Mouse (Mus musculus) heart, embryonic 15.5 days (tissue): ENCODE measurements around the gene Robo2. TPM values are rescaled to one million over a fixed set of nuclear protein-coding genes. Genes with fewer than 3 reads are reported as not detected.

ENCODE experiments used
- ATAC-seq: fragments of 200-750 bp; cut with Nextera tagmentation; replicated peaks from 2 replicates; pipeline ENCODE4 v1.8.0; 2017; ENCODE audit warnings: low read depth, moderate TSS enrichment; ENCODE audit not compliant: insufficient number of reproducible peaks, insufficient read depth, low FRiP score
- H3K27ac ChIP-seq: fragments of 300-500 bp; sonication (generic); 2 replicates; pipeline ENCODE4 v1.5.1; 2015; ENCODE audit warnings: mild to moderate bottlenecking, inconsistent platforms
- H3K27me3 ChIP-seq: fragments of 300-500 bp; sonication (generic); 2 replicates; pipeline ENCODE4 v1.6.1; 2015; ENCODE audit warnings: inconsistent platforms
- H3K36me3 ChIP-seq: fragments of 300-500 bp; sonication (generic); 2 replicates; pipeline ENCODE4 v1.6.1; 2015; ENCODE audit warnings: mild to moderate bottlenecking, inconsistent platforms
- H3K4me1 ChIP-seq: fragments of 300-500 bp; sonication (generic); replicated peaks from 2 replicates; pipeline ENCODE4 v1.6.1; 2015; ENCODE audit warnings: inconsistent platforms
- H3K4me2 ChIP-seq: fragments of 300-500 bp; sonication (generic); 2 replicates; pipeline ENCODE4 v1.6.1; 2015; ENCODE audit warnings: inconsistent platforms, mild to moderate bottlenecking, moderate library complexity
- H3K4me3 ChIP-seq: fragments of 300-500 bp; sonication (generic); 2 replicates; pipeline ENCODE4 v1.5.1; 2015; ENCODE audit warnings: mild to moderate bottlenecking, inconsistent platforms
- H3K9ac ChIP-seq: fragments of 300-500 bp; sonication (generic); 2 replicates; pipeline ENCODE4 v1.6.1; 2015; ENCODE audit warnings: mild to moderate bottlenecking, inconsistent platforms
- H3K9me3 ChIP-seq: fragments of 300-500 bp; sonication (generic); replicated peaks from 2 replicates; pipeline ENCODE4 v1.6.1; 2016; ENCODE audit warnings: inconsistent platforms
- WGBS: fragments of 180-500 bp; shearing (Covaris S2); methylation state at CpG from one replicate; pipeline ENCODE4 v1.1.7; 2015; ENCODE audit warnings: mixed read lengths; 5-methylcytosine and 5-hydroxymethylcytosine counted together
- polyA plus RNA-seq: library from polyadenylated mRNA; unstranded; fragments of >200 nt; fragmentation: Nextera tagmentation; extraction: Ambion mirVana; gene quantifications from 2 replicates; pipeline ENCODE4 v1.2.1, GENCODE M21; 2015

Gene Robo2
- polyA plus RNA-seq, 1 experiment from 2014 or later = 7.1 TPM

- WGBS = 75% methylated on average over 1 of the region's 1 CpGs
- Histone ChIP-seq H3K9ac (no peak overlapping the region), H3K4me3 (no peak overlapping the region), H3K27me3 (no peaks in the 10 kb centered on the region), H3K4me2 (no peak overlapping the region), H3K27ac (no peak overlapping the region), H3K36me3 (no peaks in the 10 kb centered on the region), H3K4me1 (no peaks in the 10 kb centered on the region), H3K9me3 (no peaks in the 10 kb centered on the region)
- ATAC-seq = no peak
Observed at GRCm38 (mm10) chr16:74241534-74241933, 170.1 kb downstream of the Robo2 start.

- Histone ChIP-seq H3K4me1 (no peaks in the 10 kb centered on the region), H3K36me3 (no peaks in the 10 kb centered on the region), H3K27me3 (no peaks in the 10 kb centered on the region), H3K27ac (no peak overlapping the region), H3K4me2 (no peak overlapping the region), H3K4me3 (no peak overlapping the region), H3K9ac (no peak overlapping the region), H3K9me3 (no peaks in the 10 kb centered on the region)
- 83% methylated on average over 2 of the region's 2 CpGs for WGBS
- no peak for ATAC-seq
Observed at GRCm38 (mm10) chr16:74237411-74237930, 174.2 kb downstream of the Robo2 start.

GRCm38 (mm10) chr16:74234393-74235059 lies 177.1 kb downstream of the Robo2 start:
- no peaks in the 10 kb centered on the region for H3K4me1 ChIP-seq
- H3K27me3 ChIP-seq = no peaks in the 10 kb centered on the region
- H3K9ac ChIP-seq = no peak overlapping the region
- ATAC-seq = no peak
- H3K9me3 ChIP-seq = no peaks in the 10 kb centered on the region
- 76% methylated on average over 6 of the region's 6 CpGs for WGBS
- H3K4me3 ChIP-seq = no peak overlapping the region
- H3K4me2 ChIP-seq = no peak overlapping the region
- no peaks in the 10 kb centered on the region for H3K36me3 ChIP-seq
- no peak overlapping the region for H3K27ac ChIP-seq

DNA sequence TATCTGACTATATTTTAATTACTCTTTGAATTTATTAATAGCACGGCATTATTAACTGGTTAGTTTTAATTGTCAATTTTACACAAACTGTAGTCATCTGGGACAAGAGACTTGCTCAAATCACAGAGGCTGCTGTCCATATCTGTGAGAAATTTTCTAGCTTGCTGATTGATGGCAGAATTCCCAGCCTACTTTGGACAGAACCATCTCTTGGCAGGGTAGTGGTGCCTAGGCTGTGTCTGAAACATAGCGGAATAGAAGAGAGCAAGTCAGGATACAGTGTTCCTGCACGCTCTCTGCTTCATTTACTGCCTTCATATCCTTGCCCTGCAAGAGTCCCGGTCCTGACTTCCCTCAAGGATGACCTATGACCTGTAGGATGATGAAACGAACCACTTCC lies 178.0 kb downstream of the Robo2 start:
- Histone ChIP-seq H3K4me3 (no peak overlapping the region), H3K4me1 (no peaks in the 10 kb centered on the region), H3K27me3 (no peaks in the 10 kb centered on the region), H3K9me3 (no peaks in the 10 kb centered on the region), H3K27ac (no peak overlapping the region), H3K9ac (no peak overlapping the region), H3K4me2 (no peak overlapping the region), H3K36me3 (no peaks in the 10 kb centered on the region)
- WGBS = 73% methylated on average over 5 of the region's 5 CpGs
- ATAC-seq = no peak

DNA sequence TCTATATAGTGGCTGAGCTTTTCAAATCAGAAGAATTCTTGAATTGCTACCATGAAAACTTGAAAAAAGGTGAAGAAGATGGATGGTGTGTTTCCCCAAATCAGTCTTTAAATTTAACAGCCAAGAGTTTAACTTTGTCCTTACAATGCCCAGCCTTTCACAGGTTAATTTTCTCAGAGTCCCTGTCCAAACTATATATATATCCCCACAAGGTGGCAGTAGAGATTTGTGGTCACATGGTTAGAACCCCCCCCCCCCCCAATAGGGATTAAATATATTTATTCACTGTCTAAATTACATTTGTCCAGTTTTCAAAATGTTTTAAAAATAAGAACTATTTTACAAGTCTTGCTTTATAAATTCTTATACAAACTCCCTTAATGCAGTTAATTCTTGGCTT lies 184.3 kb downstream of the Robo2 start:
- H3K27ac ChIP-seq = no peak overlapping the region
- no peaks in the 10 kb centered on the region for H3K9me3 ChIP-seq
- no peaks in the 10 kb centered on the region for H3K27me3 ChIP-seq
- no peak overlapping the region for H3K4me3 ChIP-seq
- no peak overlapping the region for H3K4me2 ChIP-seq
- H3K9ac ChIP-seq = no peak overlapping the region
- ATAC-seq = no peak
- no peaks in the 10 kb centered on the region for H3K36me3 ChIP-seq
- H3K4me1 ChIP-seq = no peaks in the 10 kb centered on the region

DNA sequence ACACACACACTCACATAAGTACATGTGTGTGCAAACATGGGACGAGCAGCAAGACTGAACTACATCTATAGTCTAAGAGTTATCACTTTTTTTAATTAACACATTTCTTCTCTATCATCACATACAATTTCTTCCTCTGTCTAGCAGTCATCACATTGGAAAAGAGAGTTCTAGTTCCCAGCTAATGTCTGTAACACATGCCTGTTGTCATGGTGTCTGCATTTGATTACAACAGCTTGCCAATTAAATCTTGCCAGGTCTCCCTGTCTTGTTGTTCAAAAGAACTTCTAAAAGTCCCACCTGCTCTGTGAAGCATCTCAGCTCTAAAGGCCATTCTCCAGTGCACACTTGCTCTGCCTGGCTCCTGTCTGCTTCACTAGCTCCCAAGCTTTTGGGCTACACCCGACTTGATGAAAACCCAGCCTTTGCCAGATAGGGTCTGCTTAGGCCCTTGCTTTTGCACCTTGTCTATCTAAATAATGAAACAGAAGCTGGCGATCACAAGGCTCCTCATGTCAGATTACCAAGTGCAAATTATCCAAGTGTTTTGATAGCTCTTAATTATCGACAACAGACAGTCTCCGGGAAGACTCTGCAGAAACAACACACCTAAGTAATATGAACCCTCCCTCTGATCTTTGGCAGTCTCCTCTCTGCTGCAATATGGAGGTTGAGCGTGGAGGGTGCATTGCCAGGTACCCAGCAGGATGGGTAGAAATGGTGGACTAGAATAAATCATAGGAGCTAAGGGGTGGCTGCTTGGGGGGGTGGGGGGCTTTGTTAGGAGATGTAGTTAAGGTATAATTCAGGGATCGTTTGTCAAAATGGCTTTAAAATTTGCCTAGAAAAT lies 186.0 kb downstream of the Robo2 start:
- no peaks in the 10 kb centered on the region for H3K27me3 ChIP-seq
- H3K4me3 ChIP-seq = no peak overlapping the region
- H3K4me1 ChIP-seq = no peaks in the 10 kb centered on the region
- no peak overlapping the region for H3K27ac ChIP-seq
- H3K4me2 ChIP-seq = no peak overlapping the region
- no peaks in the 10 kb centered on the region for H3K9me3 ChIP-seq
- ATAC-seq = no peak
- WGBS = 65% methylated on average over 7 of the region's 7 CpGs
- H3K9ac ChIP-seq = no peak overlapping the region
- H3K36me3 ChIP-seq = no peaks in the 10 kb centered on the region

- H3K4me3 ChIP-seq = no peak overlapping the region
- H3K9me3 ChIP-seq = no peaks in the 10 kb centered on the region
- no peaks in the 10 kb centered on the region for H3K4me1 ChIP-seq
- H3K36me3 ChIP-seq = no peaks in the 10 kb centered on the region
- H3K27me3 ChIP-seq = no peaks in the 10 kb centered on the region
- H3K27ac ChIP-seq = no peak overlapping the region
- H3K4me2 ChIP-seq = no peak overlapping the region
- ATAC-seq = no peak
- 75% methylated on average over 5 of the region's 5 CpGs for WGBS
- no peak overlapping the region for H3K9ac ChIP-seq
Observed at GRCm38 (mm10) chr16:74222501-74222900, 189.1 kb downstream of the Robo2 start.

DNA sequence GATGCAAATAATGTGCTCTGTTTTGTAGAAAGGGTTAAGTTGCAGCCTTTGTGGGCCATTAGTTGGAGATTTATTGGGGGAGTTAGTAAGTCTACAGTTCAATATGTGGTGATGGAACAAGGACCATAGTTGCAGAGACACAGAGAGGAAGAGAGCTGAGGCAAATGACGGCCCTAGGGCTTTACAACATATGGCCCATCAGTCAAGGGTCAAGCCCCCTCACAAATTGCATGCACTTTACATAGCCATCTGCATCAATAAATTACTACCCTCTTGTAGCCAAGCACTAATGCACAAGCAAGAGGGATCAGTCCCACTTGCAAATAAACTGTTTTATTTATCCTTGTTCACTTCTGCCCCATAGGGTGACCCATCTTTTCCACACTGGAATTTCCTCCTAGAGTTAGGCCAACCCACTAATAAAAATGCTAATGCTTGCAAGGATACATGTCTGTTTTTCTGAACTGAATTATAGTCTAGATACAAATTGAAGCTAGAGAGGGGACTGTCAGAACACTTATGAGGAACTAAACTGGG lies 194.7 kb downstream of the Robo2 start:
- H3K9ac ChIP-seq = no peak overlapping the region
- WGBS = 75% methylated on average over 1 of the region's 1 CpGs
- ATAC-seq = no peak
- H3K4me1 ChIP-seq = no peaks in the 10 kb centered on the region
- H3K4me3 ChIP-seq = no peak overlapping the region
- no peaks in the 10 kb centered on the region for H3K36me3 ChIP-seq
- H3K4me2 ChIP-seq = no peak overlapping the region
- no peaks in the 10 kb centered on the region for H3K27me3 ChIP-seq
- no peak overlapping the region for H3K27ac ChIP-seq
- no peaks in the 10 kb centered on the region for H3K9me3 ChIP-seq

DNA sequence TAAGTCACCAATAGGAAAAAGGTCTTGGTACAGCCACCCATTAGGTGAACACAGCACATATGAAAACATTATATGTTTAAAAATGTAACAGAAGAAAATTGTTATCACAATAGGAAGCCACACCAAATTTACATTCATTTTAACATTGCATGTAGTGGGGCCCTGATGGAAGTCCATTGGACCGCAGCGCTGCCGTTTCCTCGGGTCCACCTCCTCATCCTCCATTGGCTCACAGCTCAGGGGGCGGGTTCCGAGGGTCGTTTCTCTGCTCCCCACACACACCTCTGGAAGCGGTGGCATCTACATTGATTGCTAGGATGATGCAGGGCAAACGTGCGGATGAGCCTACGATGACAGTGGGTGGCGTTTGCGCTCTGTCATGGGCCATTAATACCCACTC lies 195.8 kb downstream of the Robo2 start:
- Histone ChIP-seq H3K4me3 (no peak overlapping the region), H3K27ac (no peak overlapping the region), H3K4me2 (no peak overlapping the region), H3K9ac (no peak overlapping the region), H3K9me3 (no peaks in the 10 kb centered on the region), H3K27me3 (no peaks in the 10 kb centered on the region), H3K4me1 (no peaks in the 10 kb centered on the region), H3K36me3 (no peaks in the 10 kb centered on the region)
- 84% methylated on average over 13 of the region's 13 CpGs for WGBS
- no peak for ATAC-seq

GRCm38 (mm10) chr16:74200705-74201104 lies 210.9 kb downstream of the Robo2 start:
- Histone ChIP-seq H3K4me3 (no peak overlapping the region), H3K9me3 (no peaks in the 10 kb centered on the region), H3K36me3 (no peaks in the 10 kb centered on the region), H3K9ac (no peak overlapping the region), H3K4me1 (no peaks in the 10 kb centered on the region), H3K4me2 (no peak overlapping the region), H3K27me3 (no peaks in the 10 kb centered on the region), H3K27ac (no peak overlapping the region)
- no peak for ATAC-seq
- 82% methylated on average over 5 of the region's 5 CpGs for WGBS

DNA sequence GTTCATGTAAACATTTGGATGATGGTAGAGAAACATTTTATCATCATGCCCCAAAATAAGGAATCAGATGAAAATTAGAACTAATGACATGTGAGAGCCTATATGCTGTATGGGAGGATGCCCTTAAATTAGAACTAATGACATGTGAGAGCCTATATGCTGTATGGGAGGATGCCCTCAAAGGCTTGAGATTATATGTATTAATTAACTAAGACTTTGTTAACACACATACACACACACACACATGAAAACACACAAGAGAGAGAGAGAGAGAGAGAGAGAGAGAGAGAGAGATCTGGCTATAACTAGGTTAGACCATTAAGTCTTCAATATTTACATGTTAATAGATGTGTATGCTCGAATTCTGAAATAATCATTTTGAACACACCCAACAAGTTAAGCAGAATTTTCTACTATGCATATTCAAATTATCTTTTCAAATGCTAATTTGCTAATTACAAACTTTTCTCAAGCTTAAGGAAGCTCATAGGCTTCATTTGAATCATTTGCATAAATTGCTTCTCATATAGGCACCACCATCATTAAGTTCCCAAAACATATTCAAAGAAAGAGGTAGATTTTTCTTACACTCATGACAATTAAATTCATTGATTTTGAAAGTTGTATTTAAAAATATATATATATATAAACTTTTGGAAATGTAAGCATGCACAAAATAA lies 211.5 kb downstream of the Robo2 start:
- Histone ChIP-seq H3K36me3 (no peaks in the 10 kb centered on the region), H3K27me3 (no peaks in the 10 kb centered on the region), H3K9me3 (no peaks in the 10 kb centered on the region), H3K9ac (no peak overlapping the region), H3K4me2 (no peak overlapping the region), H3K27ac (no peak overlapping the region), H3K4me3 (no peak overlapping the region), H3K4me1 (no peaks in the 10 kb centered on the region)
- 86% methylated on average over 1 of the region's 1 CpGs for WGBS
- no peak for ATAC-seq
